Mouse (Mus musculus) liver, adult 2 months (tissue): ENCODE measurements around the gene Ndrg3. TPM values are rescaled to one million over a fixed set of nuclear protein-coding genes. Genes with fewer than 3 reads are reported as not detected.
A peak's percentile ranks its signal among the peaks of the same experiment; 100 is the strongest.
"Not testable (repeated sequence)": the region's sequence is repeated elsewhere in the genome, so short reads cannot be mapped to it uniquely, and the experiment has no call there.

Experiments
- DNase-seq: peaks from one replicate; pipeline ENCODE4 v3.0.0-alpha.2; 2011; ENCODE audit warnings: low read depth, low spot score; ENCODE audit errors: extremely low read depth
- H3K27ac ChIP-seq: fragments of 200-500 bp; replicated peaks from 2 replicates; pipeline ENCODE4 v1.5.1; 2012; ENCODE audit warnings: low read depth, mild to moderate bottlenecking, control low read depth, inconsistent platforms, low read length; ENCODE audit not compliant: insufficient read depth
- H3K27me3 ChIP-seq: fragments of 200-500 bp; 2 replicates; pipeline ENCODE4 v1.6.1; 2012; ENCODE audit warnings: mild to moderate bottlenecking, moderate library complexity, low read length, inconsistent platforms; ENCODE audit not compliant: control insufficient read depth, insufficient read depth
- H3K36me3 ChIP-seq: fragments of 200-500 bp; 2 replicates; pipeline ENCODE4 v1.6.1; 2012; ENCODE audit warnings: low read length, inconsistent platforms; ENCODE audit not compliant: control insufficient read depth, insufficient read depth
- H3K4me1 ChIP-seq: fragments of 200-500 bp; 2 replicates; pipeline ENCODE4 v1.6.1; 2011; ENCODE audit warnings: low read length; ENCODE audit not compliant: control insufficient read depth, insufficient read depth
- H3K4me3 ChIP-seq: fragments of 200-500 bp; 2 replicates; pipeline ENCODE4 v1.5.1; 2011; ENCODE audit warnings: low read depth, mild to moderate bottlenecking, control low read depth, low read length, moderate library complexity; ENCODE audit not compliant: insufficient read depth
- H3K79me2 ChIP-seq: fragments of 200-500 bp; 2 replicates; pipeline ENCODE4 v1.6.1; 2012; ENCODE audit warnings: inconsistent platforms, mild to moderate bottlenecking, low read length, moderate library complexity; ENCODE audit not compliant: control insufficient read depth, insufficient read depth
- H3K9ac ChIP-seq: fragments of 200-500 bp; 2 replicates; pipeline ENCODE4 v1.6.1; 2012; ENCODE audit warnings: low read depth, mild to moderate bottlenecking, control low read depth, inconsistent platforms, low read length
- CTCF ChIP-seq: fragments of 200-500 bp; IDR thresholded peaks from 2 replicates; pipeline ENCODE4 v1.5.1; 2011; ENCODE audit warnings: low read depth, low read length, control low read depth
- POLR2A ChIP-seq: fragments of 200-500 bp; IDR thresholded peaks from 2 replicates; pipeline ENCODE4 v1.6.1; 2011; ENCODE audit warnings: low read length, control low read depth; ENCODE audit not compliant: insufficient read depth; ENCODE audit errors: extremely low read depth
- WGBS: fragments of 180-500 bp; shearing (Covaris S2); methylation state at CpG from one replicate; pipeline ENCODE4 v1.1.7; 2018; 5-methylcytosine and 5-hydroxymethylcytosine counted together
- polyA plus RNA-seq: library from polyadenylated mRNA; depleted of rRNA; stranded (reverse); fragments of >200 nt; gene quantifications from 2 replicates; pipeline ENCODE4 v1.2.3, GENCODE M21; 2012; rRNA removed
- total RNA-seq: library from RNA; depleted of rRNA; stranded (reverse); fragments of >200 nt; gene quantifications from 2 replicates; pipeline ENCODE4 v1.2.3, GENCODE M21; 2014; rRNA removed

Ndrg3 gene
- total and polyA plus RNA-seq, 2 experiments, result 9.1 to 20.8 TPM

- DNase-seq, H3K79me2 ChIP-seq, H3K4me3 ChIP-seq, H3K4me1 ChIP-seq, H3K27me3 ChIP-seq, H3K9ac ChIP-seq, H3K36me3 ChIP-seq, H3K27ac ChIP-seq: not testable (repeated sequence)
- 85% methylated on average over 2 of the region's 2 CpGs for WGBS
- 0 out of 2 replicates have a peak, but pooled peaks have one; percentile 0 for TF ChIP-seq CTCF
Observed at GRCm38 (mm10) chr2:156885666-156886065, 106.2 kb downstream of the Ndrg3 start.

- WGBS, result 78% methylated on average over 10 of the region's 10 CpGs
- H3K4me1 ChIP-seq, result no peaks in the 10 kb centered on the region
Observed at GRCm38 (mm10) chr2:156884396-156885211, 107.3 kb downstream of the Ndrg3 start.

GRCm38 (mm10) chr2:156882431-156883001 is 109.3 kb downstream of the Ndrg3 start:
- no peaks in the 10 kb centered on the region for H3K27me3 ChIP-seq
- no peak for TF ChIP-seq CTCF
- TF ChIP-seq POLR2A, result no peak
- no peaks in the 10 kb centered on the region for H3K4me1 ChIP-seq
- H3K36me3 ChIP-seq, result no peaks in the 10 kb centered on the region
- no peak overlapping the region for H3K4me3 ChIP-seq
- H3K9ac ChIP-seq, result no peak overlapping the region
- H3K27ac ChIP-seq, result no peak overlapping the region
- H3K79me2 ChIP-seq, result no peaks in the 10 kb centered on the region
- DNase-seq, result no peak
- WGBS, result 53% methylated on average over 10 of the region's 10 CpGs

More at GRCm38 (mm10) chr2:156884396-156885211, 107.3 kb downstream of the Ndrg3 start:
- Histone ChIP-seq H3K4me3 (no peak overlapping the region), H3K9ac (no peak overlapping the region), H3K79me2 (no peaks in the 10 kb centered on the region), H3K27me3 (no peaks in the 10 kb centered on the region), H3K36me3 (no peaks in the 10 kb centered on the region), H3K27ac (no peak overlapping the region)
- DNase-seq, result no peak
- TF ChIP-seq POLR2A (no peak), CTCF (no peak)

- no peak overlapping the region for H3K9ac ChIP-seq
- no peaks in the 10 kb centered on the region for H3K36me3 ChIP-seq
- WGBS, result 87% methylated on average over 3 of the region's 3 CpGs
- no peak overlapping the region for H3K27ac ChIP-seq
- no peak overlapping the region for H3K4me3 ChIP-seq
- no peak for DNase-seq
- no peak for TF ChIP-seq CTCF
- TF ChIP-seq POLR2A, result no peak
- no peaks in the 10 kb centered on the region for H3K27me3 ChIP-seq
- no peaks in the 10 kb centered on the region for H3K79me2 ChIP-seq
- no peaks in the 10 kb centered on the region for H3K4me1 ChIP-seq
Observed at GRCm38 (mm10) chr2:156879541-156879940, 112.3 kb downstream of the Ndrg3 start.

GRCm38 (mm10) chr2:156877726-156878125 is 114.1 kb downstream of the Ndrg3 start:
- H3K27ac ChIP-seq, result no peak overlapping the region
- H3K79me2 ChIP-seq, result no peaks in the 10 kb centered on the region
- no peaks in the 10 kb centered on the region for H3K4me1 ChIP-seq
- WGBS, result 55% methylated on average over 9 of the region's 9 CpGs
- TF ChIP-seq POLR2A, result no peak
- TF ChIP-seq CTCF, result no peak
- peaks cover 13% of the 10 kb centered on the region for H3K36me3 ChIP-seq
- no peak overlapping the region for H3K9ac ChIP-seq
- no peaks in the 10 kb centered on the region for H3K27me3 ChIP-seq
- no peak for DNase-seq
- H3K4me3 ChIP-seq, result no peak overlapping the region

Other genes with a start within 250 kb of the Ndrg3 start
- 5.6 and 6.4 TPM in 2 replicates for gene Myl9, start 216.6 kb downstream of the Ndrg3 start, total RNA-seq
- 4.6 and 6.1 TPM in 2 replicates for gene Myl9, start 216.6 kb downstream of the Ndrg3 start, polyA plus RNA-seq
- gene Tgif2, start 152.0 kb downstream of the Ndrg3 start, total RNA-seq, result 0.28 and 0.67 TPM in 2 replicates
- gene Tgif2, start 152.0 kb downstream of the Ndrg3 start, polyA plus RNA-seq, result 0.65 and 0.77 TPM in 2 replicates
- 1.1 and 2.1 TPM in 2 replicates for gene 4930518I15Rik, start 134.1 kb downstream of the Ndrg3 start, total RNA-seq
- 0.17 and 0.55 TPM in 2 replicates for gene 4930518I15Rik, start 134.1 kb downstream of the Ndrg3 start, polyA plus RNA-seq
- 149 and 196 TPM in 2 replicates for gene Rab5if, start 128.9 kb downstream of the Ndrg3 start, total RNA-seq
- 122 and 142 TPM in 2 replicates for gene Rab5if, start 128.9 kb downstream of the Ndrg3 start, polyA plus RNA-seq
- 0.09 and 0.13 TPM in 2 replicates for gene Sla2, start 104.9 kb downstream of the Ndrg3 start, total RNA-seq
- 0.10 and 0.20 TPM in 2 replicates for gene Sla2, start 104.9 kb downstream of the Ndrg3 start, polyA plus RNA-seq
- 1.0 TPM in 2 replicates for gene Dsn1, start 15.1 kb upstream of the Ndrg3 start, total RNA-seq
- 0.10 and 0.49 TPM in 2 replicates for gene Dsn1, start 15.1 kb upstream of the Ndrg3 start, polyA plus RNA-seq
- 1.0 and 2.6 TPM in 2 replicates for gene Soga1, start 87.2 kb upstream of the Ndrg3 start, total RNA-seq
- 1.1 and 1.5 TPM in 2 replicates for gene Soga1, start 87.2 kb upstream of the Ndrg3 start, polyA plus RNA-seq
- gene Tldc2, start 95.0 kb upstream of the Ndrg3 start, total RNA-seq, result not detected in 2 replicates
- gene Tldc2, start 95.0 kb upstream of the Ndrg3 start, polyA plus RNA-seq, result not detected in 2 replicates
- 22.8 and 26.9 TPM in 2 replicates for gene Samhd1, start 143.2 kb upstream of the Ndrg3 start, total RNA-seq
- 7.5 and 12.0 TPM in 2 replicates for gene Samhd1, start 143.2 kb upstream of the Ndrg3 start, polyA plus RNA-seq
- 2.3 and 3.0 TPM in 2 replicates for gene Rbl1, start 212.5 kb upstream of the Ndrg3 start, total RNA-seq
- 0.62 and 0.77 TPM in 2 replicates for gene Rbl1, start 212.5 kb upstream of the Ndrg3 start, polyA plus RNA-seq